Mouse (Mus musculus) ES-Bruce4 (cell line): ENCODE data around the gene Aldh4a1. TPM values are rescaled to one million over a fixed set of nuclear protein-coding genes. Genes with fewer than 3 reads are reported as not detected.

Experiments
- H3K27ac ChIP-seq: 2 replicates; pipeline ENCODE4 v1.5.1; 2012; ENCODE audit warnings: low read length, inconsistent platforms; ENCODE audit not compliant: insufficient read depth
- H3K27me3 ChIP-seq: 2 replicates; pipeline ENCODE4 v1.6.1; 2012; ENCODE audit warnings: mild to moderate bottlenecking, low read length, inconsistent platforms; ENCODE audit not compliant: control insufficient read depth, poor library complexity, insufficient read depth, severe bottlenecking
- H3K36me3 ChIP-seq: 2 replicates; pipeline ENCODE4 v1.6.1; 2012; ENCODE audit warnings: inconsistent platforms, mild to moderate bottlenecking, low read length, moderate library complexity; ENCODE audit not compliant: control insufficient read depth, poor library complexity, insufficient read depth, severe bottlenecking
- H3K4me1 ChIP-seq: one replicate; pipeline ENCODE4 v1.8.1; 2011; ENCODE audit warnings: low read length; ENCODE audit not compliant: control insufficient read depth, insufficient read depth
- H3K4me3 ChIP-seq: 2 replicates; pipeline ENCODE4 v1.5.1; 2011; ENCODE audit warnings: low read depth, mild to moderate bottlenecking, low read length
- H3K9ac ChIP-seq: 2 replicates; pipeline ENCODE4 v1.6.1; 2012; ENCODE audit warnings: low read depth, mild to moderate bottlenecking, inconsistent platforms; ENCODE audit not compliant: poor library complexity, severe bottlenecking
- H3K9me3 ChIP-seq: replicated peaks from 2 replicates; pipeline ENCODE4 v1.6.1; 2012; ENCODE audit warnings: mild to moderate bottlenecking, low read length, inconsistent platforms; ENCODE audit not compliant: control insufficient read depth, poor library complexity, insufficient read depth, severe bottlenecking
- CTCF ChIP-seq: IDR thresholded peaks from one replicate; pipeline ENCODE4 v1.8.1; 2011; ENCODE audit warnings: low read depth, low read length
- EP300 ChIP-seq: IDR thresholded peaks from 2 replicates; pipeline ENCODE4 v1.6.1; 2011; ENCODE audit warnings: low read depth, low read length; ENCODE audit not compliant: insufficient read depth
- POLR2A ChIP-seq: IDR thresholded peaks from one replicate; pipeline ENCODE4 v1.8.1; 2011; ENCODE audit warnings: low read length; ENCODE audit not compliant: insufficient read depth
- polyA plus RNA-seq: library from polyadenylated mRNA; stranded (reverse); fragments of >200 nt; gene quantifications from 2 replicates; pipeline ENCODE4 v1.2.4, GENCODE M21; 2011; ENCODE audit warnings: low read depth; ENCODE audit not compliant: missing spikeins, insufficient read depth, insufficient read length

Gene Aldh4a1
- polyA plus RNA-seq, 1 experiment, result 30.9 TPM

DNA sequence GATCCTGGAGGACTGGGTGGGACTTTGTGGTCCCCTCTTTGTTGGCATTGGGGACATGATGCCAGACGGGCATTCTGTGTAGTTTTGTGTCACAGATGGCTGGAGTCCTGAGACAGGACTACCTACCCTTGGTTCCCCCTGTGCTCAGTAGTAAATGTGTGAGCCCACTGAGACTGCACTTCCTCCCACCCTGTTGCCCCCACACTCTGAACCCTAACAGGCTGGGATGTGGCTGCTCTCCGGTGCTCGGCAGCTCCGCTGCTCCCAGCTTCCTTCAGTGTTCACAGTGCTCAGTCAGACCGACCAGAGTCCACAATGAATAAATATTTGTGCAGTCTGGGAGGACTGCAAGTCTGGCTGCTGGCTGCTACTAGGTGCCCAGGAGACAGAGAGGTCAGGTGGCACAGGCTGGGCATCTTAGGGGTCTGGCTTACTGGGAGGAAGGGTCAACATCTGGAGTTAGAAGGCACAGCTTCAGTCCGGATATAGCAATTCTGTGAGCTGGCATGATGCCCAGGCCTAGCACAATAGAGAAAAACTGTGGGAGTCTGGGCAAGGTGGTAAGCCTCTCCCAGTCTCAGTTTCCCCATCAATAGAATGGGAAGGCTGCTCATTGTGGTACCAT, 41.1 kb upstream of the Aldh4a1 start:
- Histone ChIP-seq H3K27me3 (no peaks in the 10 kb centered on the region), H3K4me3 (no peak overlapping the region), H3K27ac (no peak overlapping the region), H3K36me3 (no peaks in the 10 kb centered on the region), H3K9ac (no peak overlapping the region), H3K9me3 (no peaks in the 10 kb centered on the region), H3K4me1 (peaks cover 4% of the 10 kb centered on the region)
- TF ChIP-seq CTCF (no peak), POLR2A (no peak), EP300 (no peak)

DNA sequence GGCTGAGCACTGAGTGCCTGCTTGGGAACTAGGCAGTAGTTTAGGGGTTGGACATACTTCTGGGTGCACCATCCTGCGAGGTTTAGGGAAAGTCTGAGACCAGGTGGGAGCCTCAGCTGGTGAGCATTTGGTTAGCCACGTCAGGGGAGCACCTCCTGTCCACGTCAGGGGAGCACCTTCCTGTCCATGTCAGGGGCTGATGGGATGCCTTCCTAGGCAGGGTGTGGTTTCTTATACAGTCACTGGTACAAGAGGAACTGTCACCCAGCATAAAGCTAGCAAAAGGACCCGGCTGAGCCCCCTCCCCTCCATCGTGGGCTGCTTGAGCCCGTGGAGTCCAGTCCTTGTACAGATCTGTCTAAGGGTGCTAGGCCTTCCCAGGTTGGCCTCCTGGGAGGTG, 40.3 kb upstream of the Aldh4a1 start:
- H3K36me3 ChIP-seq, result no peaks in the 10 kb centered on the region
- H3K27me3 ChIP-seq, result no peaks in the 10 kb centered on the region
- no peak overlapping the region for H3K9ac ChIP-seq
- TF ChIP-seq POLR2A (no peak), CTCF (no peak), EP300 (no peak)
- H3K9me3 ChIP-seq, result no peaks in the 10 kb centered on the region
- no peak overlapping the region for H3K4me3 ChIP-seq
- no peak overlapping the region for H3K27ac ChIP-seq
- H3K4me1 ChIP-seq, result peaks cover 6% of the 10 kb centered on the region

GRCm38 (mm10) chr4:139582903-139583302, 39.8 kb upstream of the Aldh4a1 start:
- TF ChIP-seq EP300 (no peak), POLR2A (no peak), CTCF (no peak)
- Histone ChIP-seq H3K4me3 (no peak overlapping the region), H3K9ac (no peak overlapping the region), H3K9me3 (no peaks in the 10 kb centered on the region), H3K27me3 (no peaks in the 10 kb centered on the region), H3K4me1 (peaks cover 8% of the 10 kb centered on the region), H3K36me3 (no peaks in the 10 kb centered on the region), H3K27ac (no peak overlapping the region)

GRCm38 (mm10) chr4:139583629-139584245, 38.9 kb upstream of the Aldh4a1 start:
- no peaks in the 10 kb centered on the region for H3K9me3 ChIP-seq
- H3K4me3 ChIP-seq, result no peak overlapping the region
- H3K36me3 ChIP-seq, result no peaks in the 10 kb centered on the region
- peaks cover 8% of the 10 kb centered on the region for H3K4me1 ChIP-seq
- H3K9ac ChIP-seq, result no peak overlapping the region
- H3K27ac ChIP-seq, result no peak overlapping the region
- no peak for TF ChIP-seq CTCF
- no peak for TF ChIP-seq EP300
- TF ChIP-seq POLR2A, result no peak
- H3K27me3 ChIP-seq, result no peaks in the 10 kb centered on the region

DNA sequence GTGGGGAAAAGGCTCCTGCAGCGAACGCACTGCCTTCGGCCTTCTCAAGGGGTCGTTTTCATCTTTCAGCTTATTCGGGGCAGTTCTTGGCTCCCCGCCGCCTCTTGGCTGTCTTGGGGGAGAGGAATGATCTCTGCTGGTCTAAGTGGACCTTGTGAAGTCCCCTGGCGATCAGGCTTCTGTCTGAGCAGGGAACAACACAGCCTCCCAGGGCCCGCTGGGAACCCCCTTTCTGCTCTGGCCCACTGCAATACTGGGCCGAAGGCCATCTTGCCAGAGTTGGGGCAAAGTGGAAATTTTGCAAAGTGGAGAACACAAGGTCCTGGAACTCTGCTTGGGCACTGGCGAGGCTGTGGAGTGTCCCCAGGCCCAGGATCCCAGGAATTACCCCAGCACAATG, 38.0 kb upstream of the Aldh4a1 start:
- Histone ChIP-seq H3K9me3 (no peaks in the 10 kb centered on the region), H3K36me3 (no peaks in the 10 kb centered on the region), H3K27me3 (no peaks in the 10 kb centered on the region), H3K9ac (no peak overlapping the region), H3K27ac (no peak overlapping the region), H3K4me1 (peaks cover 10% of the 10 kb centered on the region), H3K4me3 (no peak overlapping the region)
- TF ChIP-seq CTCF, result no peak
- TF ChIP-seq POLR2A, result no peak
- TF ChIP-seq EP300, result no peak

- no peak overlapping the region for H3K9ac ChIP-seq
These were observed 37.0 kb upstream of the Aldh4a1 start for GRCm38 (mm10) chr4:139585713-139586112.

More at GRCm38 (mm10) chr4:139585713-139586112, 37.0 kb upstream of the Aldh4a1 start:
- Histone ChIP-seq H3K9me3 (no peaks in the 10 kb centered on the region), H3K4me1 (peaks cover 18% of the 10 kb centered on the region), H3K27ac (no peak overlapping the region), H3K27me3 (no peaks in the 10 kb centered on the region), H3K36me3 (no peaks in the 10 kb centered on the region), H3K4me3 (no peak overlapping the region)
- TF ChIP-seq EP300 (no peak), POLR2A (no peak), CTCF (no peak)
